Mouse (Mus musculus): ENCODE results near the gene Vipr2. TPM values are rescaled to one million over a fixed set of nuclear protein-coding genes. Genes with fewer than 3 reads are reported as not detected.

The Vipr2 gene
- polyA plus RNA-seq, 1 experiment from 2014 or later, result 0.74 TPM

DNA sequence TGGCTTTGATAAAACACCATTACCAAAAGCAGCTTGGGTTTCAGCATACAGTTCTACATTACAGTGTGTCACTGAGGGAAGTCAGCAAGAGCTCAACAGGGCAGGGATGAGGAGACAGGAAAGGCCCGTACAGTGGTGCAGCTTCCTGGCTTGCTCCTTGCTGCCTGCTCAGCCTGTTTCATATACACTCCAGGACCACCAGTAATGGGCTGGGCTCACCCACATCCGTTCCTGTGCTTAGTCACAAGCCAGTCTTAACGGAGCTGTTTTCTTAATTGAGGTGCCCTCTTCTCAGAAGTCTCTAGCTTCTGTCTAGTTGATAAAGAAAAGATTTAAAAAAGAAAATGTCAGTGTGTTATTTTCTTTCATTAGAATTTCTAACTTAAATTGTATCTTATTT is 21.4 kb upstream of the Vipr2 start:
- Histone ChIP-seq H3K9me3 (ENCODE audit: control insufficient read depth, low read length) (peaks cover 21% of the 10 kb centered on the region), H3K36me3 (ENCODE audit: control insufficient read depth, insufficient read depth, low read length) (peaks cover 58% of the 10 kb centered on the region), H3K27me3 (replicated peaks; ENCODE audit: control insufficient read depth, insufficient read depth, low read length) (no peaks in the 10 kb centered on the region), H3K4me1 (ENCODE audit: control insufficient read depth, insufficient read depth, low read depth, low read length) (no peaks in the 10 kb centered on the region), H3K9ac (ENCODE audit: low read depth, low read length) (no peak overlapping the region), H3K4me2 (ENCODE audit: low read length) (no peak overlapping the region), H3K27ac (ENCODE audit: low read depth, low read length) (no peak overlapping the region), H3K4me3 (ENCODE audit: low read length) (no peak overlapping the region)
- no peak for ATAC-seq
- WGBS, result 97% methylated on average over 3 of the region's 3 CpGs

DNA sequence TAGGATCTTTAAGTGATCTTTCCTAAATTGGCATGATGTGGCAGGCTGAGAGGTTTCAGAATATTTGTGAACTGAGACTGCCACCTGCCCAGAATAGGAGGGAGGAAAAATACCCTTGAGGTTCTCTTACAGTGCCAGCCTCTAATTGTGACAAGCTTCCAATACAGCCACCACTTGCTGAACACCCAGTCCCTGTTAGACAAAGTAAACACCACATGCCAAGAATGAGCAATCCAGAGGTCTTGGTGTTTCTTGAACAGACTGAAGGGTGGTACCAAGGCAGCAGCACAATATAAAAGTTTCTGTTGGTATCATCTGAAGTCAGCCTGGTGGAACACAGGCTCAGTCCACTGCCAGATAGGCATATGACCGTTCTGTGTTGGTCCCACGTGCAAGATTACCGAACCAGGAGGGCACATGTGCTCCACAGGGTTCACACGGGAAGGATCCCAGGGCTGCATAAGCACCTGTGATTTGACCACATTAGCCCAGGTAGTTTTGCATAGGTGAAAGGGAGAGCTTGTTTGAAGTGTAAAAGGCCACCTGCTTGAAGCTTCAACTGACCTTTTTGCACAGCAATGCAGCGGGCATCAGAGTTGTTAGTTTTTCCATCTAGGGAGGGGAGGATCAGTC is 15.8 kb upstream of the Vipr2 start:
- H3K4me1 ChIP-seq (ENCODE audit: control insufficient read depth, insufficient read depth, low read depth, low read length), result no peaks in the 10 kb centered on the region
- WGBS, result 95% methylated on average over 5 of the region's 5 CpGs
- peak; percentile 43; the same call in 1 of the 2 replicates for ATAC-seq
- no peak overlapping the region for H3K9ac ChIP-seq (ENCODE audit: low read depth, low read length)
- H3K27me3 ChIP-seq (replicated peaks; ENCODE audit: control insufficient read depth, insufficient read depth, low read length), result no peaks in the 10 kb centered on the region
- H3K9me3 ChIP-seq (ENCODE audit: control insufficient read depth, low read length), result peaks cover 28% of the 10 kb centered on the region
- no peak overlapping the region for H3K4me3 ChIP-seq (ENCODE audit: low read length)
- no peak overlapping the region for H3K27ac ChIP-seq (ENCODE audit: low read depth, low read length)
- peaks cover 45% of the 10 kb centered on the region for H3K36me3 ChIP-seq (ENCODE audit: control insufficient read depth, insufficient read depth, low read length)
- H3K4me2 ChIP-seq (ENCODE audit: low read length), result no peak overlapping the region

DNA sequence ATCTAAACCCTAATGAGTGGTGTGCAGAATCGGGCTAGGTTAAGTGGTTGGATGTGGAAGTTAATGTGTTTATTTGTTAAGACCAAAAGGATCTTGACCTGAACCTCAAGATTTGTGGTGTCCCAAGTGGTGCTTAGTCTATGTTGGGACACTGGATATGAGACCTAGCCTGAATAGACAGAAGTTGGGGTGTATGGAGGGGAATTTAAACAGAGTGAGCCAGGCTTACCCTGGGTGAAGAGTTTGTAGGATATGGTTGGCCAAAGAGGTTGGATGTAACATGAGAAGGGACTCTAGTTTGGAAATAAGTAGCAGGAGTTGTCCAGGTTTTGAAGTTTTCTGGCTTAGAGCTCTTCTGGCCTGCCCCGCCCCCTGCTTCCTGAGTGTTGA is 15.3 kb upstream of the Vipr2 start:
- Histone ChIP-seq H3K4me2 (ENCODE audit: low read length) (no peak overlapping the region), H3K9ac (ENCODE audit: low read depth, low read length) (no peak overlapping the region), H3K4me3 (ENCODE audit: low read length) (no peak overlapping the region), H3K4me1 (ENCODE audit: control insufficient read depth, insufficient read depth, low read depth, low read length) (no peaks in the 10 kb centered on the region), H3K36me3 (ENCODE audit: control insufficient read depth, insufficient read depth, low read length) (peaks cover 40% of the 10 kb centered on the region), H3K27ac (ENCODE audit: low read depth, low read length) (no peak overlapping the region), H3K27me3 (replicated peaks; ENCODE audit: control insufficient read depth, insufficient read depth, low read length) (no peaks in the 10 kb centered on the region), H3K9me3 (ENCODE audit: control insufficient read depth, low read length) (peaks cover 25% of the 10 kb centered on the region)
- no peak for ATAC-seq
- WGBS, result 94% methylated on average over 2 of the region's 2 CpGs

DNA sequence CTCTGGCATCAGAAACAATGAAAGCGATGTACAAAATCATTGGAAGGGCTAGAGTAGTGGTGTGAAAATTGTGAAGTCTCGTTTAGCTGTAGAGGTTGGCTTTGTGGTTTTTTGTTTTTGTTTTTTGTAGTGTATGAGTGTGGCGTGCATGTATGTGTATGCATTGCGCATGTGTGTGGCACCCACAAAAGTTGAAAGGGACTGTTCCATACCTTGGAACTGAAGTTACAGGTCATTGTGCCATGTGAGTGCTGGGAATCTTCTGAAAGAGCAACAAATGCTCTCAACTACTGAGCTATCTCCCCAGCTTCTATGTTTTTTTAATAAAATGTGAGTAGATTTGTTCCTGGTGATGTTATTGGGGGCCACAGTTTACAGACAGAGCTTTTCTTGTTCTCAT is 14.5 kb upstream of the Vipr2 start:
- ATAC-seq, result no peak
- H3K36me3 ChIP-seq (ENCODE audit: control insufficient read depth, insufficient read depth, low read length), result peaks cover 35% of the 10 kb centered on the region
- no peak overlapping the region for H3K27ac ChIP-seq (ENCODE audit: low read depth, low read length)
- no peaks in the 10 kb centered on the region for H3K27me3 ChIP-seq (replicated peaks; ENCODE audit: control insufficient read depth, insufficient read depth, low read length)
- peaks cover 24% of the 10 kb centered on the region for H3K9me3 ChIP-seq (ENCODE audit: control insufficient read depth, low read length)
- H3K4me1 ChIP-seq (ENCODE audit: control insufficient read depth, insufficient read depth, low read depth, low read length), result no peaks in the 10 kb centered on the region
- no peak overlapping the region for H3K4me3 ChIP-seq (ENCODE audit: low read length)
- no peak overlapping the region for H3K9ac ChIP-seq (ENCODE audit: low read depth, low read length)
- 91% methylated on average over 4 of the region's 4 CpGs for WGBS
- no peak overlapping the region for H3K4me2 ChIP-seq (ENCODE audit: low read length)

DNA sequence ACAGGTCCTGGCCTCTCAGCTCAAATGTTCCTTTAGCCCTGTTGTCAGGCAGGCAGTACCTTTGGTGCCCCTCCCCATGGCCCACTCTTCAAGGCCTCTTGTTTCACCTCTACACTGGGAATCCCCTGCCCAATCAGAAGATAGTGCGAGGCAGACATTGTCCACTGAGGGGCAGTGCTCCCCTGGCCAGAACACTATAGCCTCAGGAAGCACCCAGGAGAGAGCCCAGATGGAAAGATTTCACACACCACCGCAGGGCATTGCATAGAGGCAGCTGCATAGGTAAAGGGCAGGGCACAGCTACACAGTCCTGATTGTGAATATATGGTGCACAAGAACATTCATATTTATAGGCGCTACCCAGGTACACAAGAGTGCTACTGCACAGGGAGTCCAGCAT is 6.5 kb upstream of the Vipr2 start:
- Histone ChIP-seq H3K4me3 (ENCODE audit: low read length) (no peak overlapping the region), H3K27me3 (replicated peaks; ENCODE audit: control insufficient read depth, insufficient read depth, low read length) (no peaks in the 10 kb centered on the region), H3K4me1 (ENCODE audit: control insufficient read depth, insufficient read depth, low read depth, low read length) (no peaks in the 10 kb centered on the region), H3K27ac (ENCODE audit: low read depth, low read length) (no peak overlapping the region), H3K36me3 (ENCODE audit: control insufficient read depth, insufficient read depth, low read length) (no peaks in the 10 kb centered on the region), H3K9ac (ENCODE audit: low read depth, low read length) (no peak overlapping the region), H3K9me3 (ENCODE audit: control insufficient read depth, low read length) (no peaks in the 10 kb centered on the region), H3K4me2 (ENCODE audit: low read length) (no peak overlapping the region)
- WGBS, result 18% methylated on average over 3 of the region's 3 CpGs
- peak; percentile 88 for ATAC-seq

DNA sequence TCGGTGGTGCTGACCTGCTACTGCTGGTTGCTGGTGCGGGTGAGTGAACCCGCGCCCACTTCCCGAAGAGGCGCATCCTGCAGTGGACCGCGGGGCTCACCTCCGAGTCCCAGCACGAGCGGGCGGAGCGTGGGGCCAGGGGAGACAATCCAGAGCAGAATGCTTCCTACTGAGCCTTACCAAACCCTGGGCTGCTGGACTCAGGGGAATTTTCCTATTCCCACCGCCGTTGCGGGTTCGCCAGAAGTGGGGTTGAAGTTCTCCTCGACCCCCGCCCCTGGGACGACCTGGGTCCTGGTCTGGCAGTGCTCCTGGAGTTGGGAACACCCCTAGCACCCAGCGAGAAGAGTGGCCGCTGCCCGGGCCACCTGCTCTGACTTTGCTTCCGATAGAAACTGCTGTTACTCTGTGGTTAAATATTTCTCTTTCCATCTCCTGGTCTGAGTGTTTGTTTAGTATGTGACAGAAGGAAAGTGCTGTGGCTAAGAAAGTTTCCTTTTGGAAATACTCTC is 385 bp downstream of the Vipr2 start:
- Histone ChIP-seq H3K9ac (ENCODE audit: low read depth, low read length) (peak overlapping the region; percentile 75), H3K4me3 (ENCODE audit: low read length) (peak overlapping the region; percentile 63), H3K27me3 (replicated peaks; ENCODE audit: control insufficient read depth, insufficient read depth, low read length) (peaks cover 7% of the 10 kb centered on the region; the same call in 1 of the 2 replicates), H3K36me3 (ENCODE audit: control insufficient read depth, insufficient read depth, low read length) (no peaks in the 10 kb centered on the region), H3K4me2 (ENCODE audit: low read length) (peak overlapping the region; percentile 96), H3K9me3 (ENCODE audit: control insufficient read depth, low read length) (no peaks in the 10 kb centered on the region), H3K4me1 (ENCODE audit: control insufficient read depth, insufficient read depth, low read depth, low read length) (peaks cover 5% of the 10 kb centered on the region), H3K27ac (ENCODE audit: low read depth, low read length) (no peak overlapping the region)
- peak; percentile 79 for ATAC-seq
- under 1% methylated on average over 22 of the region's 24 CpGs for WGBS

DNA sequence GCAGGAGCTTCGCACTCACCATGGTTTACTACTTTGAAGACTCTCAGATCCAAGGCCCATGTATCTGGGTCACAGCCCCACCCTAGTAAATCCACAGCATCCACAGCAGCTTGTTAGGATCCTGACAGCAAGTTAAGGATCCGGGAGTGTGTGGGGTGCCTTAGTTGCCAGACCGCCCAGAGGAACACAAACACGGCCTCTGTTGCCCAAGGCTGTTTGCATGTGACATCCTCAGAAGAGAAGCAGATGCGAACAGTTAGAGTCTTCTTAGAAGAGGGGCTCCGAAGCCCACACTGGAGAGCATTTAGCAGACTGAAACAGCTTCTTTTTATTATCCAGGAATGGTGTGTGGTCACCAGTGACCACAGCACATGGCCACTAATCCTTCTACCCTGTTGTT is 5.6 kb downstream of the Vipr2 start:
- Histone ChIP-seq H3K27me3 (replicated peaks; ENCODE audit: control insufficient read depth, insufficient read depth, low read length) (peaks cover 7% of the 10 kb centered on the region; the same call in 1 of the 2 replicates), H3K27ac (ENCODE audit: low read depth, low read length) (no peak overlapping the region), H3K36me3 (ENCODE audit: control insufficient read depth, insufficient read depth, low read length) (no peaks in the 10 kb centered on the region), H3K4me3 (ENCODE audit: low read length) (no peak overlapping the region), H3K9me3 (ENCODE audit: control insufficient read depth, low read length) (no peaks in the 10 kb centered on the region), H3K4me2 (ENCODE audit: low read length) (no peak overlapping the region), H3K4me1 (ENCODE audit: control insufficient read depth, insufficient read depth, low read depth, low read length) (no peaks in the 10 kb centered on the region), H3K9ac (ENCODE audit: low read depth, low read length) (no peak overlapping the region)
- WGBS, result 84% methylated on average over 6 of the region's 6 CpGs
- no peak for ATAC-seq

DNA sequence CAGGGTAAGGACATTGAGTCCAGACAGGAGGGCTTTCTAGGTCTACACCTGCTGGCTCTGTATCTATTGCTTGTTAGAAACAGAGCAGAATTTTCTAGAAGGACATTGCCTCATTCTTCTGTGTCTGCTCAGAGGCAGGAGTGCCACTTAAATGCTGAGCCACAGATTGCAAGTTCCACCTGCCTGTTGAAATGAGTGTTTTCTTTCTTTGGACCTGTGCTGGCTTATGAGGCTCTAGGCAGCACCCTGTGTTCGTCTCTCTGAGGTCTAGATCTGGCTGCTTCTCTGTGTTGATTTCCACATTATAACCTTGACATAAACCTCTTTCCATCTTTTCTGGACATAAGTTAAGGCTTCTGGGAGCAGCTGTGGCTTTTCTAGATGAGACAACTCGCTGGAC is 6.8 kb downstream of the Vipr2 start:
- Histone ChIP-seq H3K36me3 (ENCODE audit: control insufficient read depth, insufficient read depth, low read length) (no peaks in the 10 kb centered on the region), H3K27ac (ENCODE audit: low read depth, low read length) (no peak overlapping the region), H3K4me2 (ENCODE audit: low read length) (no peak overlapping the region), H3K4me1 (ENCODE audit: control insufficient read depth, insufficient read depth, low read depth, low read length) (no peaks in the 10 kb centered on the region), H3K4me3 (ENCODE audit: low read length) (no peak overlapping the region), H3K27me3 (replicated peaks; ENCODE audit: control insufficient read depth, insufficient read depth, low read length) (no peaks in the 10 kb centered on the region), H3K9me3 (ENCODE audit: control insufficient read depth, low read length) (no peaks in the 10 kb centered on the region), H3K9ac (ENCODE audit: low read depth, low read length) (no peak overlapping the region)
- ATAC-seq, result no peak
- whole genome bisulfite sequencing, result 86% methylated on average over 2 of the region's 2 CpGs

DNA sequence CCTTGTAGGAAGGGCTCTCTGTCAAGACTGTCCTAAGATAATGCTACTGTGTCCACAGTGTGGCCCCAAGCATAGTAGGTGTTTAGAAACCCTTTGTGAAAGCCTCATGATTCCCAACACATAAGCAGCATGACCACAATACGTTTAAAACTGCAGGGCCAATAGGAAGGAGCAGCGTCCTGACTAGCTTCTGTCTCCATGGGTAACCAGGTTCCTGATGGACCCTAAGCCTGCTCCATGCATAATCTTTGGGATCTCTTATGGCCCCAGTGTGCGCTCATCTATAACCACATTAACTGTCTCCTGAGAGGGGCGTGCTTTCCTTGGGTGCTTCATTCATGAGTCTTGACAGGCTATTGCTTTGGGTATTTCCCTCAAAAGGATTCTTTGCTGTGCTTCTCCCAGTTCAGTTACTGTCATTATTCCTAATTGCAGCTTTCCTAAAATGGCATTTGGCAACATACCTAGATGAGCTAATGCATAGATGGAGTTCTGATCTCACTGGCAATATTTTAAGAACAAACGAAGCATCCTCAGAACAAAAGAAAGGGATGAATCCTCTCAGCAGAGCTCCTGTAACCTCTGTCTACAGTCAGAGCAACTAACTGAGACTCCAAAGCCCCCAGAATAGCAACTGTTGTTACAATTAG is 9.6 kb downstream of the Vipr2 start:
- Histone ChIP-seq H3K9ac (ENCODE audit: low read depth, low read length) (no peak overlapping the region), H3K9me3 (ENCODE audit: control insufficient read depth, low read length) (no peaks in the 10 kb centered on the region), H3K4me1 (ENCODE audit: control insufficient read depth, insufficient read depth, low read depth, low read length) (no peaks in the 10 kb centered on the region), H3K36me3 (ENCODE audit: control insufficient read depth, insufficient read depth, low read length) (no peaks in the 10 kb centered on the region), H3K4me3 (ENCODE audit: low read length) (no peak overlapping the region), H3K27me3 (replicated peaks; ENCODE audit: control insufficient read depth, insufficient read depth, low read length) (no peaks in the 10 kb centered on the region), H3K27ac (ENCODE audit: low read depth, low read length) (no peak overlapping the region), H3K4me2 (ENCODE audit: low read length) (no peak overlapping the region)
- 83% methylated on average over 5 of the region's 5 CpGs for WGBS
- no peak for ATAC-seq

Data from hindbrain, embryonic 16.5 days (tissue).